Mouse (Mus musculus) stomach, postnatal 0 days (tissue): Measurements from ENCODE around the gene Dnajc5.

Experiments used
- CTCF ChIP-seq: IDR thresholded peaks from 2 replicates; pipeline ENCODE4 v1.5.1; 2016; ENCODE audit warnings: antibody characterized with exemption, low read depth, mild to moderate bottlenecking, moderate library complexity
- EP300 ChIP-seq: optimal IDR thresholded peaks from 2 replicates; pipeline ENCODE3; 2016; ENCODE audit warnings: antibody characterized with exemption

GRCm38 (mm10) chr2:181511231-181511630, 9.1 kb upstream of the Dnajc5 start:
- TF ChIP-seq CTCF = no peak
- TF ChIP-seq EP300 = no peak
